Mouse (Mus musculus) stomach, embryonic 14.5 days (tissue): ENCODE data around the gene Copa. TPM values are rescaled to one million over a fixed set of nuclear protein-coding genes. Genes with fewer than 3 reads are reported as not detected.

ENCODE experiments used
- ATAC-seq: fragments of 200-750 bp; cut with Nextera tagmentation; 2 replicates; pipeline ENCODE4 v1.8.0; 2017; ENCODE audit warnings: low read depth, moderate TSS enrichment; ENCODE audit not compliant: insufficient number of reproducible peaks, insufficient read depth, low FRiP score
- H3K27ac ChIP-seq: fragments of 300-500 bp; sonication (generic); 2 replicates; pipeline ENCODE4 v1.5.1; 2014; ENCODE audit warnings: mild to moderate bottlenecking, low read length, moderate library complexity, mixed read lengths
- H3K27me3 ChIP-seq: fragments of 300-500 bp; sonication (generic); 2 replicates; pipeline ENCODE4 v1.6.1; 2014; ENCODE audit warnings: low read length, control low read depth, mixed read lengths; ENCODE audit not compliant: control insufficient read depth, insufficient read depth
- H3K36me3 ChIP-seq: fragments of 300-500 bp; sonication (generic); 2 replicates; pipeline ENCODE4 v1.6.1; 2014; ENCODE audit warnings: mild to moderate bottlenecking, control low read depth, low read length, moderate library complexity, mixed read lengths; ENCODE audit not compliant: control insufficient read depth, insufficient read depth
- H3K4me1 ChIP-seq: fragments of 300-500 bp; sonication (generic); 2 replicates; pipeline ENCODE4 v1.6.1; 2014; ENCODE audit warnings: low read length, control low read depth, mixed read lengths; ENCODE audit not compliant: control insufficient read depth, insufficient read depth
- H3K4me2 ChIP-seq: fragments of 300-500 bp; sonication (generic); replicated peaks from 2 replicates; pipeline ENCODE4 v1.6.1; 2014; ENCODE audit warnings: low read depth, low read length, control low read depth
- H3K4me3 ChIP-seq: fragments of 300-500 bp; sonication (generic); 2 replicates; pipeline ENCODE4 v1.5.1; 2014; ENCODE audit warnings: low read depth, low read length, control low read depth
- H3K9ac ChIP-seq: fragments of 300-500 bp; sonication (generic); replicated peaks from 2 replicates; pipeline ENCODE4 v1.6.1; 2014; ENCODE audit warnings: low read depth, mild to moderate bottlenecking, control low read depth, low read length, moderate library complexity, mixed read lengths
- H3K9me3 ChIP-seq: fragments of 300-500 bp; sonication (generic); 2 replicates; pipeline ENCODE4 v1.6.1; 2016; ENCODE audit warnings: low read depth, low read length, control low read depth; ENCODE audit not compliant: control insufficient read depth
- WGBS: fragments of 180-500 bp; shearing (Covaris S2); extraction: QIAGEN DNeasy Blood & Tissue Kit; methylation state at CpG from one replicate; pipeline ENCODE4 v1.1.7; 2014; 5-methylcytosine and 5-hydroxymethylcytosine counted together
- polyA plus RNA-seq: library from polyadenylated mRNA; unstranded; fragments of >200 nt; fragmentation: Nextera tagmentation; extraction: Ambion mirVana; gene quantifications from 2 replicates; pipeline ENCODE4 v1.2.1, GENCODE M21; 2014

Gene Copa
- polyA plus RNA-seq, 1 experiment from 2014 or later = 182 TPM

DNA sequence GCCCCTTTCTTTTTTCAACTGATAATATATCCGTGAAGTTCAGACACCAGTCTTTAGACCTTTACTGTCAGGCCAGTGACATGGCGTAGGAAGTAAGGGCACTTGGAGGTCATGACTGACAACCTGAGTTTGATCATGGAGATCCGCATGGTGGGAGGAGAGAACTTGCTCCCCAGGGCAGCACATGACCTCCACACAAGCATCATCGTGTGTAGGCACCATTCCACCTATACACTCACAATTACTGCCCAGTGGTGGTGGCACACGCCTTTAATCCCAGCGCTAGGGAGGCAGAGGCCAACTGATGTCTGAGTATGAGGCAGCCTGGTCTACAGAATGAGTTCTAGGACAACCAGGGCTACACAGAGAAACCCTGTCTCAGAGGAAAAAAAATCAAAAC is 42.2 kb downstream of the Copa start:
- ATAC-seq = no peak
- no peak overlapping the region for H3K9ac ChIP-seq
- H3K4me3 ChIP-seq = no peak overlapping the region
- no peak overlapping the region for H3K4me2 ChIP-seq
- peaks cover 45% of the 10 kb centered on the region for H3K36me3 ChIP-seq
- H3K27me3 ChIP-seq = no peaks in the 10 kb centered on the region
- H3K4me1 ChIP-seq = peaks cover 5% of the 10 kb centered on the region
- WGBS = 79% methylated on average over 6 of the region's 6 CpGs
- no peak overlapping the region for H3K27ac ChIP-seq
- no peaks in the 10 kb centered on the region for H3K9me3 ChIP-seq

GRCm38 (mm10) chr1:172126376-172127347 is 44.3 kb downstream of the Copa start, which contains the start of gene Pex19:
TSS of gene Pex19 (plus strand) at chr1:172126755.
- peak; percentile 95 for ATAC-seq
- Histone ChIP-seq H3K9me3 (no peaks in the 10 kb centered on the region), H3K27me3 (no peaks in the 10 kb centered on the region), H3K4me1 (peaks cover 5% of the 10 kb centered on the region), H3K27ac (no peak within 1 kb of the TSS), H3K4me2 (peak within 1 kb of the TSS; percentile 76), H3K36me3 (peaks cover 34% of the 10 kb centered on the region), H3K4me3 (peak within 1 kb of the TSS; percentile 89), H3K9ac (peak within 1 kb of the TSS; percentile 67)
- WGBS = 1% methylated on average over 42 of the region's 42 CpGs

DNA sequence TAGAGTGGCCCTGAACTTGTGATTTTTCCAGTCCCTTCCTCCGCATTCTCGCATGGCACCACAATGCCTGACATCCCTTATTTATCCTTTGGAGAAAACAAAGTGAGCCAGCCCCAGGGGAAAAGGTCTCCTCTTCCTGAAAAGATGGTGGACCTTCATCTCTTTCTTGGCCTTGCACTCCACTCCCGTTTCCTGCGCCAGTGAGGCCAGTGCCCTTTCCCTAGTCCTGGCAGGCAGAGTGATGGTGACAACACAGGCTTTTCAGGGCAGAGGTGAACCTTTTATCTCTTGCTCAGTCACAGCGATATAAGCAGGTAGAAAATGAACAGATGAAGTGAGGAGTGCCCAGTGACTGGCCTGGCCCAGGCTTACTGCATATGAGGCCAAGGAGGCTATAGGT is 45.2 kb downstream of the Copa start:
- peaks cover 5% of the 10 kb centered on the region for H3K4me1 ChIP-seq
- peak overlapping the region; percentile 89 for H3K4me3 ChIP-seq
- no peaks in the 10 kb centered on the region for H3K27me3 ChIP-seq
- ATAC-seq = no peak
- 24% methylated on average over 5 of the region's 5 CpGs for WGBS
- peaks cover 29% of the 10 kb centered on the region for H3K36me3 ChIP-seq
- H3K9me3 ChIP-seq = no peaks in the 10 kb centered on the region
- H3K27ac ChIP-seq = no peak overlapping the region
- H3K9ac ChIP-seq = peak overlapping the region; percentile 67
- H3K4me2 ChIP-seq = peak overlapping the region; percentile 76

- no peak for ATAC-seq
- Histone ChIP-seq H3K4me2 (no peak overlapping the region), H3K27ac (no peak overlapping the region), H3K4me1 (peaks cover 5% of the 10 kb centered on the region), H3K4me3 (no peak overlapping the region), H3K27me3 (no peaks in the 10 kb centered on the region), H3K36me3 (peaks cover 30% of the 10 kb centered on the region), H3K9me3 (no peaks in the 10 kb centered on the region), H3K9ac (no peak overlapping the region)
- WGBS = 93% methylated on average over 15 of the region's 15 CpGs
These were observed 46.2 kb downstream of the Copa start for GRCm38 (mm10) chr1:172128563-172128962.

DNA sequence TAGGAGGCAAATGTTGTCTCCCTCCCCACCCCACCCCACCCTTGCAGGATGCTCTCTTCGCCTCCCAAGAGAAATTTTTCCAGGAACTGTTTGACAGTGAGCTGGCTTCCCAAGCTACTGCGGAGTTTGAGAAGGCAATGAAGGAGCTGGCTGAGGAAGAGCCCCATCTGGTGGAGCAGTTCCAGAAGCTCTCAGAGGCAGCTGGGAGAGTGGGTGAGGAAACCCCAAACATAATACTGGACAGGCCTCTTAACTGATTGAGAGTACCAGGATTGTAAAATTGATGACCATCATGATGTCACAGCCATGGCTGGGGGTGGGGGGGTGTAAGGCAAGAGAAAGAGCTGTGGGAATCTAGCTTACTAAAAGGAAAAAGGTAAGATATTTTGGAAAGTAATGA is 46.8 kb downstream of the Copa start:
- no peaks in the 10 kb centered on the region for H3K9me3 ChIP-seq
- no peak for ATAC-seq
- peaks cover 5% of the 10 kb centered on the region for H3K4me1 ChIP-seq
- no peak overlapping the region for H3K27ac ChIP-seq
- H3K4me3 ChIP-seq = no peak overlapping the region
- peaks cover 35% of the 10 kb centered on the region for H3K36me3 ChIP-seq
- no peak overlapping the region for H3K9ac ChIP-seq
- no peaks in the 10 kb centered on the region for H3K27me3 ChIP-seq
- H3K4me2 ChIP-seq = no peak overlapping the region
- WGBS = 60% methylated on average over 2 of the region's 2 CpGs

- H3K36me3 ChIP-seq = peaks cover 42% of the 10 kb centered on the region
- no peak overlapping the region for H3K4me2 ChIP-seq
- no peaks in the 10 kb centered on the region for H3K27me3 ChIP-seq
- H3K9ac ChIP-seq = no peak overlapping the region
- no peak overlapping the region for H3K4me3 ChIP-seq
- H3K27ac ChIP-seq = no peak overlapping the region
- WGBS = 93% methylated on average over 5 of the region's 5 CpGs
- peaks cover 5% of the 10 kb centered on the region for H3K4me1 ChIP-seq
- no peaks in the 10 kb centered on the region for H3K9me3 ChIP-seq
- ATAC-seq = no peak
These were observed 47.5 kb downstream of the Copa start for GRCm38 (mm10) chr1:172129780-172130179.

- Histone ChIP-seq H3K27ac (no peak overlapping the region), H3K27me3 (no peaks in the 10 kb centered on the region), H3K4me2 (no peak overlapping the region), H3K36me3 (peaks cover 52% of the 10 kb centered on the region), H3K4me3 (no peak overlapping the region), H3K9ac (no peak overlapping the region), H3K4me1 (peaks cover 5% of the 10 kb centered on the region), H3K9me3 (no peaks in the 10 kb centered on the region)
- WGBS = 85% methylated on average over 7 of the region's 7 CpGs
- no peak; the same call in 1 of the 2 replicates for ATAC-seq
These were observed 50.0 kb downstream of the Copa start for GRCm38 (mm10) chr1:172132319-172132718.

- no peak overlapping the region for H3K9ac ChIP-seq
- no peak overlapping the region; the same call in 1 of the 2 replicates for H3K27ac ChIP-seq
- no peak overlapping the region for H3K4me3 ChIP-seq
- H3K27me3 ChIP-seq = no peaks in the 10 kb centered on the region
- peaks cover 51% of the 10 kb centered on the region for H3K36me3 ChIP-seq
- no peak for ATAC-seq
- H3K4me1 ChIP-seq = no peaks in the 10 kb centered on the region
- no peak overlapping the region for H3K4me2 ChIP-seq
- no peaks in the 10 kb centered on the region for H3K9me3 ChIP-seq
- WGBS = 74% methylated on average over 7 of the region's 7 CpGs
These were observed 51.2 kb downstream of the Copa start for GRCm38 (mm10) chr1:172133535-172133934.
